Mouse (Mus musculus) liver, embryonic 12.5 days (tissue): ENCODE measurements around the gene Vezf1. TPM values are rescaled to one million over a fixed set of nuclear protein-coding genes. Genes with fewer than 3 reads are reported as not detected.
A peak's percentile ranks its signal among the peaks of the same experiment; 100 is the strongest.

Source experiments
- ATAC-seq: fragments of 200-750 bp; cut with Nextera tagmentation; 2 replicates; pipeline ENCODE4 v1.8.0; 2017; ENCODE audit warnings: moderate number of reproducible peaks, mild to moderate bottlenecking, moderate library complexity
- H3K27ac ChIP-seq: fragments of 300-500 bp; sonication (generic); 2 replicates; pipeline ENCODE4 v1.5.1; 2016; ENCODE audit warnings: mild to moderate bottlenecking
- H3K27me3 ChIP-seq: fragments of 300-500 bp; sonication (generic); replicated peaks from 2 replicates; pipeline ENCODE4 v1.6.1; 2016; ENCODE audit warnings: mild to moderate bottlenecking, moderate library complexity
- H3K36me3 ChIP-seq: fragments of 300-500 bp; sonication (generic); 2 replicates; pipeline ENCODE4 v1.6.1; 2016; ENCODE audit warnings: mild to moderate bottlenecking, moderate library complexity
- H3K4me1 ChIP-seq: fragments of 300-500 bp; sonication (generic); 2 replicates; pipeline ENCODE4 v1.6.1; 2016
- H3K4me2 ChIP-seq: fragments of 300-500 bp; sonication (generic); 2 replicates; pipeline ENCODE4 v1.6.1; 2016; ENCODE audit warnings: mild to moderate bottlenecking, moderate library complexity
- H3K4me3 ChIP-seq: fragments of 300-500 bp; sonication (generic); 2 replicates; pipeline ENCODE4 v1.5.1; 2016; ENCODE audit warnings: mild to moderate bottlenecking, moderate library complexity
- H3K9ac ChIP-seq: fragments of 300-500 bp; sonication (generic); 2 replicates; pipeline ENCODE4 v1.6.1; 2016; ENCODE audit warnings: mild to moderate bottlenecking, moderate library complexity
- H3K9me3 ChIP-seq: fragments of 300-500 bp; sonication (generic); replicated peaks from 2 replicates; pipeline ENCODE4 v1.6.1; 2016; ENCODE audit warnings: mild to moderate bottlenecking, moderate library complexity
- WGBS: fragments of 180-500 bp; shearing (Covaris S2); methylation state at CpG from one replicate; pipeline ENCODE4 v1.1.7; 2016; ENCODE audit not compliant: insufficient replicate concordance; 5-methylcytosine and 5-hydroxymethylcytosine counted together
- polyA plus RNA-seq: library from polyadenylated mRNA; unstranded; fragments of >200 nt; fragmentation: Nextera tagmentation; extraction: Ambion mirVana; gene quantifications from 2 replicates; pipeline ENCODE4 v1.2.1, GENCODE M21; 2016

The Vezf1 gene
- polyA plus RNA-seq, 1 experiment from 2014 or later: 14.6 TPM

DNA sequence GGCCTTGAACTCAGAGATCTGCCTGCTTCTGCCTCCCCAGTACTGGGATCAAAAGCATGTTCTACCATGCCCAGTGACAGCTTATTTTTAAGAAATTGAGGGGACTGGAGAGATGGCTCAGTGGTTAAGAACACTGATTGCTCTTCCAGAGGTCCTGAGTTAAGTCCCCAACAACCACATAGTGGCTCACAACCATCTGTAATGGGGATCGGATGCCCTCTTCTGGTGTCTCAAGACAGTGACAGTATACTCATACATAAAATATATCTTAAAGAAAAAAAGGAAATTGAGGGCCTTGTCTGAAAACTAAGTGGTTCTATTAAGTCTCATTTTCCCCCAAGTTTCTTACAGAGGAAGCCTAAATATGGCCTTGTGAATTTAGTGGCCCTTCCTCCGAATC, 10.3 kb upstream of the Vezf1 start:
- Histone ChIP-seq H3K4me2 (no peak overlapping the region), H3K36me3 (peaks cover 18% of the 10 kb centered on the region), H3K4me3 (no peak overlapping the region), H3K9ac (no peak overlapping the region), H3K9me3 (no peaks in the 10 kb centered on the region), H3K27me3 (no peaks in the 10 kb centered on the region), H3K27ac (no peak overlapping the region), H3K4me1 (peaks cover 4% of the 10 kb centered on the region; the same call in 1 of the 2 replicates)
- WGBS: 67% methylated on average over 2 of the region's 2 CpGs
- no peak for ATAC-seq

DNA sequence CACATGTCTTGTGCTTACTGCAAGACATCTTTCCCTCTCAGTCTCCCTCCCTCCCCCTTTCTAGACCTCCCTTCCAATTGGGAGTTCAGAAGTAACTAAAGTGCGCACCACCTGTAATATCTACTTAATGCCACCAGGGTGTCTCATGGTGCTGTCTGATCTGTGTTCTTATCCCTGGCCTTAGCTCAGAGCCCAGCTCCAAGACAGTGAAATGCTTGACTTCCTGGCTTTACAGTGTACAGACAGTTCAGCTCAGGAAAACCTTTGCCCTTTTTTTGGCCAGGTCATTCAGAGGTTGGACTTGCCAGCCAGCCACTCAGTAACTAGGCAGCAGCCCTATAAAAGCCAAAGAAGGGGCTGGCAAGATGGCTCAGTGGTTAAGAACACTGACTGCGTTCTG, 8.9 kb upstream of the Vezf1 start:
- ATAC-seq: peak; percentile 74
- WGBS: 44% methylated on average over 2 of the region's 2 CpGs

DNA sequence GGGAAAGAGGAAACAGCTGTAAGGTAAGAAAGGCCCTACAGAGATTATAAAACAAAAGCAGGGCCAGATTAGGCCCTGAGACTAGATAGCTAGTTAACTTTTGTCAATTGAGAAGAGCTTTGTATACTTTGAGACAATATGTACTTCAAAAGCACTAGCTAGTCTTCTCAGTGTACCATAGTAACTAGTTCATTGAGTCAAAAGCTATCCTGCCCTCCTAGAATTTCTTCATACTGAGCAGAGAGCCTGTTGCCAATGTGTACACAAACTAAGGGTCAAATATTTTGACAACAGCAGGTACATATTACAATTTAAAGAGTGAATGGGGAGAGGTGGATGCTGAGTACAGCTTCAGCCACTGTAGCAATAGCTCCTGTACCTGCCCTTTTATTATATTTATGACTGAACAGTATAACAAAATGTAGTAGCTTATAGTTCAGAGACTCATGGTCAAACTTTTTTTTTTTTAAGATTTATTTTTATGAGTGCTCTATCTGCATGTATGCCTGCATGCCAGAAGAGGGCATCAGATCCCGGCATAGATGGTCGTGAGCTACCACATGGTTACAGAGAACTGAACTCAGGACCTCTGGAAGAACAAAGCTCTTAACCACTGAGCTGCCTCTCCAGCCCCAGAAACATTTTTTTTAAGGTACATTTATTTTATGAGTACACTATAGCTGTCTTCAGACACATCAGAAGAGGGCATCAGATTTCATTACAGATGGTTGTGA, 6.0 kb upstream of the Vezf1 start:
- no peak for ATAC-seq

More for the DNA sequence above, 8.9 kb upstream of the Vezf1 start:
- Histone ChIP-seq H3K4me1 (peaks cover 4% of the 10 kb centered on the region; the same call in 1 of the 2 replicates), H3K27me3 (no peaks in the 10 kb centered on the region), H3K36me3 (peaks cover 9% of the 10 kb centered on the region), H3K9ac (no peak overlapping the region), H3K4me2 (no peak overlapping the region), H3K9me3 (no peaks in the 10 kb centered on the region), H3K4me3 (no peak overlapping the region), H3K27ac (no peak overlapping the region)

DNA sequence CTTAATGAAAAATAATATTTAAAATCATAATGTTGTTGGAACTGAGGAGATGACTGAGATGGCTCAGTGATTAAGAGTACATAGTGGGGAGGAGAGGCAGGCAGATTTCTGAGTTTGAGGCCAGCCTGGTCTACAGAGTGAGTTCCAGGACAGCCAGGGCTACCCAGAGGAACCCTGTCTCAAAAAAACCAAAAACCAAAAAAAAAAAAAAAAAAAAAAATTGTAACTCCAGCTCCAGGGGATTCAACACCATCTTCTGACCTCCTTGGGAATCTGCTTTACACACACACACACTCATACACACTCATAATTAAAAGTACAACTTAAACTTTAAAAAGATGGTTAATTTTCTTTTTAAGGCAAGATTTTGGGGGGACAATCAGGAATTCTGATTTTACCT, 2.3 kb upstream of the Vezf1 start:
- peaks cover 26% of the 10 kb centered on the region for H3K4me1 ChIP-seq
- no peak overlapping the region for H3K9ac ChIP-seq
- H3K4me3 ChIP-seq: no peak overlapping the region
- no peaks in the 10 kb centered on the region for H3K27me3 ChIP-seq
- no peaks in the 10 kb centered on the region for H3K36me3 ChIP-seq
- H3K4me2 ChIP-seq: no peak overlapping the region
- ATAC-seq: no peak
- H3K9me3 ChIP-seq: no peaks in the 10 kb centered on the region
- H3K27ac ChIP-seq: no peak overlapping the region

More for the DNA sequence above, 6.0 kb upstream of the Vezf1 start:
- no peak overlapping the region for H3K9ac ChIP-seq
- no peak overlapping the region for H3K4me3 ChIP-seq
- WGBS: 55% methylated on average over 2 of the region's 2 CpGs
- no peak overlapping the region for H3K4me2 ChIP-seq
- no peak overlapping the region for H3K27ac ChIP-seq
- no peaks in the 10 kb centered on the region for H3K9me3 ChIP-seq
- no peaks in the 10 kb centered on the region for H3K27me3 ChIP-seq
- peaks cover 8% of the 10 kb centered on the region; the same call in 1 of the 2 replicates for H3K4me1 ChIP-seq
- H3K36me3 ChIP-seq: no peaks in the 10 kb centered on the region

DNA sequence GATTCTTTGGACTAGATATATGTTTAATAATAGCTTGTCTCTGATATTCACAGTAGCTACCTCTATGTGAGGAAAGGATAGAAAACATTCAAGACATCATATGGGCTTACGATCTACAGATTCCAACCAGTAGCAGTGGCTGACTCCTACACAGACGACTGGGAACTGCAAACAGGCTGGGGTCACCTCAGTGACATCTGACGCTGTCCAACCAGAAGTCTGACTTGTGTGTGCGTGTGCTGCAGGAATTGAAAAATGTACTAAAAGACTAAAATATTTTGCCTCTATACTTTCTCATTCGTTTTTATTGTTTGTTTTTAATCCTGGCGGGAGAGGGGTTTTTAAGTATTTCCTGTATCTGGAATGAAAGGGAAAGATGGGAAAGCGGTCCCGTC, 891 bp upstream of the Vezf1 start:
- 7% methylated on average over 8 of the region's 8 CpGs for WGBS
- peak overlapping the region; percentile 94 for H3K27ac ChIP-seq
- H3K4me2 ChIP-seq: peak overlapping the region; percentile 91
- H3K4me1 ChIP-seq: peaks cover 41% of the 10 kb centered on the region
- peak overlapping the region; percentile 95 for H3K4me3 ChIP-seq
- H3K9ac ChIP-seq: peak overlapping the region; percentile 91
- H3K36me3 ChIP-seq: no peaks in the 10 kb centered on the region
- no peaks in the 10 kb centered on the region for H3K27me3 ChIP-seq
- ATAC-seq: no peak
- H3K9me3 ChIP-seq: no peaks in the 10 kb centered on the region

DNA sequence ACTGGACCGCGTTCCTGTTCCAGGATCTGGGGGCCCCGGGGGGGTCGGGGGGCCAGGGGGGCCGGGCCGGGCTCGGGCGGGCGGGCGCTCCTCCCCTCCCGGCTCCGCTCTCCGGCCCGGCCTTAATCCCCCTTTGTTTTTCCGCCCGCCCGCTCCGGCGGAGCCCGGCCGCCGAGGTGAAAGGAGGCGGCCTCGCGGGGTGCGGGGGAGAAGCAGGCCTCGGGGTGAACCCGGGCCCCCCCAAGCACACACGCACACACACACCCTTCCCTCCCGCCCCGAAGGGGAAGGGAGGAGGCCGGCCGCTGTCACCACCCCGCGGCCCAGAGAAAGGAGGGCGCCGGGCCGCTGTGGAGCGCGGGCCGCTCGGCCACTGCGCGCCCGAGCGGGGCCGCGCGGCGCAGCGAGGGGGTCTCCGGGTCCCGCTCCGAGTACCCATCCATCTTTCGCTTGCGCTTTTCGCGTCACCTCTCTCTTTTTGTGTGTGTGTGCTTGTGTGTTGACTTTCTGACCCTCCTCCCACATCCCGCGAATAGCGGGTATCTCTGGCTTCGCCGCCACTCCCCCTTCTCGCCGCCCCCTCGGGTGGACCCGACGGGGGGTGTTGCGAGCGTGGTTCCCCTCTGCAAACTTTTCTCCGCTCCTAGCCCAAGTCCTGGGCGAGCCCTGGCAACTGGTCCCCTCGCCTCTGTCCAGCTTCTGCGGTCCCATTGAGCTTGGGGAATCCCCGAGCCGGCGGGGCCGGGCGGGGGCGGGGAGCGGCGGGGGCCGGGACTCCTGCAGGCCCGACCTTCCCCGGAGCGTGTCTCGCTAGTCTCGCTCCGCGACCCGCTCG, 549 bp downstream of the Vezf1 start:
- H3K36me3 ChIP-seq: peaks cover 9% of the 10 kb centered on the region
- WGBS: 2% methylated on average over 79 of the region's 92 CpGs
- peaks cover 53% of the 10 kb centered on the region for H3K4me1 ChIP-seq
- H3K27ac ChIP-seq: peak overlapping the region; percentile 94
- H3K27me3 ChIP-seq: no peaks in the 10 kb centered on the region
- peak overlapping the region; percentile 91 for H3K9ac ChIP-seq
- no peaks in the 10 kb centered on the region for H3K9me3 ChIP-seq
- peak; percentile 83 for ATAC-seq
- H3K4me2 ChIP-seq: peak overlapping the region; percentile 91
- H3K4me3 ChIP-seq: peak overlapping the region; percentile 95

DNA sequence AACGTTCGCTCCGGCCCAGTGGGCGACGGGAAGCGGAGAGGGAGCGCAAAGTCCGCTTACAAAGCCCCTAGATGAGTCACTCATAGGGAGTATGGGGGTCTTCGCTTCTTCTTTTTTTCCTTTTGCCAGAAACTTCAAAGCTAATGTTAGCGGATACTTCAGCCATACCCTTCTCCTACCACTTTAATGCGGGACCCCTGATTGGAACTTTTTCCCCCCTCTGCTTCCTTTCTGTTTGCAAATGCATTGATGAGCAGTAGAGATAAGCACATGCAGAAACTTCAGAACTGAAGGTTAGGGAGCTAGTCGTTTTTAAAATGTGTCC, 1.1 kb downstream of the Vezf1 start:
- Histone ChIP-seq H3K9me3 (no peaks in the 10 kb centered on the region), H3K4me1 (peaks cover 54% of the 10 kb centered on the region), H3K27me3 (no peaks in the 10 kb centered on the region), H3K9ac (peak overlapping the region; percentile 91), H3K4me2 (peak overlapping the region; percentile 91), H3K27ac (peak overlapping the region; percentile 94), H3K4me3 (peak overlapping the region; percentile 95), H3K36me3 (peaks cover 15% of the 10 kb centered on the region)
- WGBS: under 1% methylated on average over 12 of the region's 12 CpGs
- ATAC-seq: no peak

DNA sequence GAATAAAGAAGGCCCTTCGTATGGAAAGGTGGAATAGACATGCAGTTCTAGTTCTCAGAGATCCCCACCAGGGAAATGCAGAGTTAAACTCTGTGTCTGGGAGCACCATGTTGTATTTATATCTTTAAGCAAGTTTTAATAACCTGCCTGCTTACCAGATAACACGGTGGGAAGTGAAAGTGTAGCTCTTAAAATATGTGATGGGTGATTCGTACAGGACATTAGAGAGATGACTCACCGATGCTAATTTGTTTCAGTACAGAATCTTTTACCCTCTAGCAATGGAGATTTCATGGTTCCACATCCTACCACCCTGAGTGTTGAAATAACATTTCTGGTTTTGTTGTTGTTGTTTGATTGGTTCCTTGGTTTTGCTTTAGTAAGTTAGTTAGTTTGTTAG, 2.3 kb downstream of the Vezf1 start:
- peaks cover 54% of the 10 kb centered on the region for H3K4me1 ChIP-seq
- no peak overlapping the region for H3K27ac ChIP-seq
- H3K9me3 ChIP-seq: no peaks in the 10 kb centered on the region
- WGBS: 53% methylated on average over 4 of the region's 4 CpGs
- H3K9ac ChIP-seq: no peak overlapping the region; the same call in 1 of the 2 replicates
- peak overlapping the region; percentile 91 for H3K4me2 ChIP-seq
- peak overlapping the region; percentile 15; the same call in 1 of the 2 replicates for H3K4me3 ChIP-seq
- ATAC-seq: no peak
- H3K36me3 ChIP-seq: peaks cover 26% of the 10 kb centered on the region
- no peaks in the 10 kb centered on the region for H3K27me3 ChIP-seq

DNA sequence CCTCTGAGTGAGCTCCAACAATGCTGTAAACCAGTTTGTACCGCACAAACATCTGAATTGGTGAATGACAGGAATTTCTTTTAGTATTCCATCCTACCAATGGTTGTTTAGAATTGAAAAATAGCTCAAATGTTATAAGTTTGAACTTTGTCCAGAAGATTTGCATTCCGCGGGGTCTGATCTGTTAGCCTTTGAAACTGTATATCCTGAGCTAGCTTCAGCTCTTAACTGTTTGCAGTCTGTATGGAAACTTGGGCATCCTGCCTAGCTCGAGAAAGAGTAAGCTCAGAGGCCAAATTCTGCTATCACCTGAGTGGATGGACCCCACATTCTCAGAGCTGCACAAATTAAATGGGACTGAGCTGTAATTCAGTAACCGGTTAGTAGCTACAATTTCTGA, 3.0 kb downstream of the Vezf1 start:
- Histone ChIP-seq H3K9ac (no peak overlapping the region), H3K36me3 (peaks cover 33% of the 10 kb centered on the region), H3K27me3 (no peaks in the 10 kb centered on the region), H3K4me2 (peak overlapping the region; percentile 91), H3K4me1 (peaks cover 54% of the 10 kb centered on the region), H3K27ac (no peak overlapping the region), H3K9me3 (no peaks in the 10 kb centered on the region), H3K4me3 (no peak overlapping the region)
- 80% methylated on average over 5 of the region's 5 CpGs for WGBS
- no peak for ATAC-seq

DNA sequence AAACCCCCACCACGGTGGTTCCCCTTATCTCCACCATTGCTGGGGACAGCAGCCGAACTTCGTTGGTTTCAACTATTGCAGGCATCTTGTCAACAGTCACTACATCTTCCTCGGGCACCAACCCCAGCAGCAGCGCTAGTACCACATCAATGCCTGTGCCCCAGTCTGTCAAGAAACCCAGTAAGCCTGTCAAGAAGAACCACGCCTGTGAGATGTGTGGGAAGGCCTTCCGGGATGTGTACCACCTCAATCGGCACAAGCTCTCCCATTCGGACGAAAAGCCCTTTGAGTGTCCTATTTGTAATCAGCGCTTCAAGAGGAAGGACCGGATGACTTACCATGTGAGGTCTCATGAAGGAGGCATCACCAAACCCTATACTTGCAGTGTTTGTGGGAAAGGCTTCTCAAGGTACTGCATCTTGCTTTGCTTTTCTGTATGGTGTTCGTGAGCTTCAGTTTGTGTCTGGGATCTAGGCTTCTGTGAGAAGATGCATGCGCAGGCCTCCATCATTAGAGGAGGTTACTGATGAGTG, 5.3 kb downstream of the Vezf1 start:
- H3K9ac ChIP-seq: no peak overlapping the region
- no peak overlapping the region for H3K27ac ChIP-seq
- H3K27me3 ChIP-seq: no peaks in the 10 kb centered on the region
- no peak for ATAC-seq
- H3K4me3 ChIP-seq: no peak overlapping the region
- peaks cover 54% of the 10 kb centered on the region for H3K36me3 ChIP-seq
- peaks cover 49% of the 10 kb centered on the region for H3K4me1 ChIP-seq
- no peaks in the 10 kb centered on the region for H3K9me3 ChIP-seq
- 68% methylated on average over 14 of the region's 14 CpGs for WGBS
- no peak overlapping the region for H3K4me2 ChIP-seq

DNA sequence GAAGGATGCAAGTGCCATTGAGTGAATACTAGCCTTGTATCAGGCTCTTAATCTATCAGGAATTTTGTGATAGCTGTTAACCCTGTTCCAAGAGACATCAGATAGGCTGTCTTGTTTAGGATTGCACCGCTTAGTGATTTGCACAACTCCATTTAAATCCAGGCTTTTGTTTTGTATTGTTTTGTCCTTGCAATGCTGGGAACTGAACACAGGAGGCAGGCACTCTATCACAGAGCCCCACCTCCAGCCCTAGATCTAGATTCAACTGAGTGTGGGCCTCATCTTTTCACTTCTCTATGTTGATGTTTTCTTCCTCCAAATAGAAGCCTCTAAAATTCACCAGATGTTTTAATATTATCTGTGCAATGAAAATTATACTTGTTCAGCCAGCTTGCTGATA, 7.6 kb downstream of the Vezf1 start:
- ATAC-seq: no peak
- H3K9ac ChIP-seq: no peak overlapping the region
- WGBS: 76% methylated on average over 1 of the region's 1 CpGs
- H3K27me3 ChIP-seq: no peaks in the 10 kb centered on the region
- peaks cover 32% of the 10 kb centered on the region for H3K4me1 ChIP-seq
- H3K4me2 ChIP-seq: no peak overlapping the region
- peaks cover 77% of the 10 kb centered on the region for H3K36me3 ChIP-seq
- H3K27ac ChIP-seq: no peak overlapping the region
- no peak overlapping the region for H3K4me3 ChIP-seq
- no peaks in the 10 kb centered on the region for H3K9me3 ChIP-seq

DNA sequence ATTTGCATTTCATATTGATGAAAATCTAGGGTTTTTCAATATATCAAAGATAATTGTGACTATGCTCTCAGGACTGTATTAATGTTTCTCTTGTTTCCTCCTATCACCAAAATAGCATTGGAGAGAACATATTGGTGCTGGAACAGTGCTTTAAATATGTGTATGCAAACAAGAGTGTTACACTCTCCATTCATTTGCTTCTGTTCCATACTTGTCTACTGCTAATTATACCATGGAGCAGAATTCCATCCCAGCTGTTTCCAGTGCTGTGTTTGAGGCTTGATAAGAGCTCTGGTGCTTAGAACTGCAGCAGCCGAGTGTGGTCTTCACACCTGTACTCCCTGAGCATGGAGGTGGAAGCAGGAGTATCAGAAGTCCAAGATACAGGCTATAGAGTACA, 8.3 kb downstream of the Vezf1 start:
- Histone ChIP-seq H3K9ac (no peak overlapping the region), H3K9me3 (no peaks in the 10 kb centered on the region), H3K4me2 (no peak overlapping the region), H3K27me3 (no peaks in the 10 kb centered on the region), H3K4me3 (no peak overlapping the region), H3K4me1 (peaks cover 25% of the 10 kb centered on the region), H3K36me3 (peaks cover 84% of the 10 kb centered on the region), H3K27ac (no peak overlapping the region)
- no peak for ATAC-seq
- 54% methylated on average over 1 of the region's 1 CpGs for WGBS
